Mouse (Mus musculus): ENCODE data around the gene Prrt1. TPM values are rescaled to one million over a fixed set of nuclear protein-coding genes. Genes with fewer than 3 reads are reported as not detected.
A peak's percentile ranks its signal among the peaks of the same experiment; 100 is the strongest.

Gene Prrt1
- total RNA-seq, 2 experiments from 2014 or later, result 0.35 to 1.5 TPM

GRCm38 (mm10) chr17:34628644-34628967 is 727 bp upstream of the Prrt1 start:
- DNase-seq, result no peak

- DNase-seq, result no peak
Observed at GRCm38 (mm10) chr17:34629796-34630603, 667 bp downstream of the Prrt1 start.

- no peak for DNase-seq
Observed at GRCm38 (mm10) chr17:34630761-34631301, 1.5 kb downstream of the Prrt1 start.

DNA sequence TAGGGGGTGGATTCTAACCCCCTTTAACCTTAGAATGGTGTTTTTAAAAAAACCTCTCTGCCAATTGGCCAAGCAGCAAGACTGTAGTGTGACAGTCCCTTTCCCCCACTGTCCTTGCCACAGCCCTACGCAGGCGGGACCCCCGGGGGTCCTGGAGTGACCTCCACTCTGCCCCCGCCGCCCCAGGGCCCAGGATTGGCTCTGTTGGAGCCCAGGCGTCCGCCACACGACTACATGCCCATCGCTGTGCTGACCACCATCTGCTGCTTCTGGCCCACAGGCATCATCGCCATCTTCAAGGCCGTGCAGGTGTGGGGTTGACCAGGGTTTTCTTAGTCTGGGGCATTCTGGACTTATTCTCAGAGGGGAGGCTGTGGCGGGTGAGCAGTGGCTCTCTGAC is 2.3 kb downstream of the Prrt1 start:
- no peak for DNase-seq

DNA sequence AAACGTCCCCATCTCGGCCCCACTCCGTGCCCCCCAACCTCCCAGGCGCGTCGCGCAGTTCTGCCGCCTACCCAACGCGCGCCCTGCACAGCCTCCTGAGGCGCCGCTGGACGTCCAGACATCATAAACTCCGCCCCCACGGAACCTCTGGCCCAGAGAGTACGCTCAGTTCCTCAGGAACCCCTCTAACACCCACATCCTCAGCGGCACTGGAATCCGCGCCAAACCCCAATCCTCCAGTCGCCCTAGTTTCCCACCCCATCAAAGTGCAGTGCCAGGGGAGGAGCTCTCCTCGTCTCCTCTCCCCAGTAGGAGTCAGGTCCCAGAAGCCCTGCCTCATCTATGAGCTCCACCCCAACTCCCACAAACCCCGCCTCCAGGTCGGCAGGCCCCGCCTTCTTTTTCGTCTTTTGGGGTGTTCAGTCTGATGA is 2.9 kb downstream of the Prrt1 start:
- peak; percentile 80 for DNase-seq

DNA sequence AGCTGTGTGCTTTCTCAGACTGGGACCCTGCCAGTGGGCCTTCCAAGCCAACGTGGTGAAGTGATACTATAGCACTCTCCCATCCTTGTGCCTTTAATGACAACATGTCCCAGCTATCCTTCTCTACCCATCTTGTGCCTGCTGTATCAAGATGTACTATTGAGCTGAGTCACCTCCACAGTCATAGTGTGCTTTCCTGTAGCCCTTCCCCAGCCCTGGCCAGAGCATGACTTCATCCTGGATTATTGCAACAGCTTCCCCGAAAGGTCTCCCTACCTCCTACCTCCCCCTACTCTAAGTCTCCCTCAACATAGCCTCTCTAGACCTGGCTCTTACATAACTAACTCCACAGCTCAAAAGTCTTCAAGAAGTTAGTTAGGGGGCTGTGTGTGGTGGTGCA is 6.3 kb downstream of the Prrt1 start:
- DNase-seq, result no peak

- no peak for DNase-seq
Observed at GRCm38 (mm10) chr17:34637459-34637858, 8.1 kb downstream of the Prrt1 start.

- DNase-seq, result no peak
Observed at GRCm38 (mm10) chr17:34639461-34640255, 10.3 kb downstream of the Prrt1 start.

DNA sequence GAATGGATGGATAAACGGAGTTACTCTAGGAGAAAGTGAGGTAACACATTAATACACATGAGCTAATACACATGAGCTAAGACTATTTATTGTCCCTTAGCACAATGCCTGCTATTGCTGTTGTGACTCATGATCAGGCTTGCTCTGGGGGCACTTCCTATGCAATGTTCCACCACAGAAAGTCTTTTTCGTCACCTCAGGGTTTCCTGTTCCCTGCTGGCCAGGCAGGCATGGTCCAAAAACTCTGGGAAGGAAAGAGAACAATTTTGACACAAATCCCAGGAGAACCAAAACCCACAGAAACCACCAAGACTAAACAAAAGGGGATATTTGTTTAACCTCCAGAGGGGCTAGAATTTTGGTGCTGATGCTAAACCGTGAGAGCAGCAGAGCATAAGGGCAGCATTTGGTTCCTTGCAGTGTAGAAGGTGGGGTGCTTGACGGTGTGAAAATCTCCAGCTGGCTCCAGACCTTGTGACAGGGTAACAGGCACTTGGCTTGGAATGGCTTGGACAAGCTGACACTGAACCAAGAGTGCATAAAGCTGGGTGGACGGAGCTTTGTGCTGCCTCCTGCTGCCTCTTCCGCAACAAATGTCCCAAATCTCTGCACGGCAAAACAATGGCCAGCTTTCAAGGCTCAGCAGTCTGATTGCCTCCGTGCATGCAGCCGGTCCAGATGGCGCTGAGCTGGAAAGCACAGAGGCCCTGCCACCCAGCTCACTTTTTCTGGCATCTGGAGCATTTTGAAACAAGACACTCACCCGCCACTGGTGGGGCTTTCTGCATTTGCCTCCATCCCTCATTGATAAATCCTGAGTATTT is 11.7 kb downstream of the Prrt1 start:
- peak; percentile 47 for DNase-seq

- DNase-seq, result no peak
Observed at GRCm38 (mm10) chr17:34641945-34642344, 12.6 kb downstream of the Prrt1 start.

DNA sequence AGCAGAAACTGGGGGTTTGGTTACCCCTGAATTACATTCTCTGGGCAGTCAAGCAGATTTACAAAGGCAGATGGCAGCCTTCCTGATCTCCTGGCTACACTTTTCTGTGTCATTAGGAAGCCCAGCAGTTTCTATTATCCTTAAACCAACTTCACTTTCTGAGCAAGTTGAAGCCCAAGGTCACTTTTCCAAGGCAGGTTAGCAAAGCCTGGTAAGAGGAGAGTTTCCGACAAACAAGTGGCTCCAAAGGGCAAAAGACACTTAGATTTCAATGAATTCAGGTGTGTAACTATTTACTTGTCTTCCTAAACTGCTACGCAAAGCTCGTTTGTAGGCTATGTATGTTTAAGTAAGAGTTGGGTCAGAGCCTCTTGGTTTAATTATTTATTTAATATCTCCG is 14.0 kb downstream of the Prrt1 start:
- DNase-seq, result no peak

GRCm38 (mm10) chr17:34643944-34644343 is 14.6 kb downstream of the Prrt1 start:
- no peak for DNase-seq

- DNase-seq, result peak; percentile 93
Observed at GRCm38 (mm10) chr17:34644608-34645007, 15.3 kb downstream of the Prrt1 start, which contains the start of gene Fkbpl. Gene Fkbpl (plus strand): TSS chr17:34644764.

GRCm38 (mm10) chr17:34645256-34645829 is 16.0 kb downstream of the Prrt1 start:
- DNase-seq, result no peak

- no peak for DNase-seq
Observed at GRCm38 (mm10) chr17:34645831-34646511, 16.6 kb downstream of the Prrt1 start.

GRCm38 (mm10) chr17:34646906-34647787 is 17.8 kb downstream of the Prrt1 start, which contains the start of gene Atf6b:
Gene Atf6b (plus strand): TSS chr17:34647146.
- DNase-seq, result peak; percentile 97

GRCm38 (mm10) chr17:34648141-34648890 is 19.0 kb downstream of the Prrt1 start:
- DNase-seq, result no peak

- DNase-seq, result no peak
Observed at GRCm38 (mm10) chr17:34649106-34649864, 20.0 kb downstream of the Prrt1 start.

DNA sequence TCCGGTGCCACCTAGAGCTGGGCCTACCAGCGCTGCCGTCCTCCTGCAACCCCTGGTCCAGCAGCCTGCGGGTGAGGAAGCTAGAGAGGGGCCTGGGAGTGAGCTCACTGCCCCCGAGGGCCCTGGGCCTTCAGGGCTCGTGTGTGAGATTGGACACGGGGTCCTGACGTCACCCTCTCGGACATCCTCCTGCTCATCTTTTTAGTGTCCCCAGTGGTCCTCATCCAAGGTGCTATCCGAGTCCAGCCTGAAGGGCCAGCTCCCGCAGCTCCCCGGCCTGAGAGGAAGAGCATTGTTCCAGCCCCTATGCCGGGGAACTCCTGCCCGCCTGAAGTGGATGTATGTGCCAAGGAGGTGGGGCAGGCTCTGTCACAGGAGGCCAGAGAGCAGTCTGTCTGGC is 21.4 kb downstream of the Prrt1 start:
- no peak for DNase-seq

Data from gastrocnemius, postnatal 25 days (tissue).